Mouse (Mus musculus): ENCODE results near the gene Tex22.
A peak's percentile ranks its signal among the peaks of the same experiment; 100 is the strongest.

The Tex22 gene

DNA sequence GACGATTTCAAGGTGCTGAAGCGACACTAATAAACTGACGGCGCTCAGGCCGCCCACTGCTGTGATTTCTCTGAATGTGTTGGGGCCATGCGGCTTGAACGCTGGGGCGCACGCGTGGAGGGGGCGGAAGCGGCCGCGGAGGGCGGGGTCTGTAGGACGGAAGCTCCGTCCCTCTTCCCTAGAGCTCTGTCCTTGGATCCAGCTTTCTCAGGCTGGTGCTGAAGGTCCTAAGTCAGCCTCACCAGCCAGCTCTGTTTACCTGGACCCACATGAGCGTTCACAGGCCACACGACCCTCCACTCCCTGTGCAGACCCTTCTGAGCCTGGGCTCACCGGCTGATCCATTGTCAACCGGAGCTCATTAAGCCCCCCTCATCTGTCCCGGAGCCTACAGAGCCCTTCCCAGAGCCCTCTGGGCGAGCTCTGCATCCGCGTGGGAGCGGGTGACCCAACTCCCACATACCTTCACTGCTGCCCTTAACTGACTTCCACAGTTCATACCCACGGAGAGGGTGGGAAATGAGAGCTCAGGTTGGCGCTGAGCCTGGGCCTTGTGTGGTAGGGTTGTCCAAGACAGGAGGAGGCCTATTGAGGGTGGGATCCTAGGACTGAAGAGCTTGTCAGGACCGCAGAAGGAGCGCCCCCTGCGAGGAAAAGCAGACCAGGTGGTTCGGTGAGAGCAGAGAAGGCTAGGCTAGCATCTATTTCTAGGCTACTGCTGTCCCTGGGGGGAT lies at the start of gene Tex22:
Tex22 (plus strand) TSS at position 174 of the 734 bp plus-strand sequence.
- peak; percentile 91 to 95 for DNase-seq

- DNase-seq: no peak
Observed at GRCm38 (mm10) chr12:113026557-113026956, 47.7 kb upstream of the Tex22 start.

DNA sequence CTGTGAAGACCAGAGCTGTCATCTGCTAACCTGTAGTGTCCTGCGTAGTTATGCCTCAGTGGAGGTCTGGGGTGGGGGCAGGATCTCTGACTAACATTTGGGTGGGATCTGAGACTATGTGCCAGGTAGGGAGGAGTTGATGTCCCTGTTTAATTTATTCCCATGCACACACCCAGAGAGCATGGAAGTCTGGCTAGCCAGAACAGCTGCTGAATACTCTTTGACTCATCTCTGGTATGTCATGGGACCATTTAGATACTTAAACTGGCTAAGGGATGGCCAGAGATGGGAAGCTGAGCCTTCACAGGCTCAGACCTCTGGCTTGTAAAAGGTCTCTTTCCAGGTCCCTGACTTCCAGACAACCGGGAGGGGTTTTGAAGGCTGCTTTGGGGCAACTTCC lies 46.8 kb upstream of the Tex22 start:
- DNase-seq: peak in 1 of 2 experiments; percentile 6

GRCm38 (mm10) chr12:113028067-113028466 lies 46.2 kb upstream of the Tex22 start:
- no peak for DNase-seq

GRCm38 (mm10) chr12:113028898-113029297 lies 45.4 kb upstream of the Tex22 start:
- no peak for DNase-seq

DNA sequence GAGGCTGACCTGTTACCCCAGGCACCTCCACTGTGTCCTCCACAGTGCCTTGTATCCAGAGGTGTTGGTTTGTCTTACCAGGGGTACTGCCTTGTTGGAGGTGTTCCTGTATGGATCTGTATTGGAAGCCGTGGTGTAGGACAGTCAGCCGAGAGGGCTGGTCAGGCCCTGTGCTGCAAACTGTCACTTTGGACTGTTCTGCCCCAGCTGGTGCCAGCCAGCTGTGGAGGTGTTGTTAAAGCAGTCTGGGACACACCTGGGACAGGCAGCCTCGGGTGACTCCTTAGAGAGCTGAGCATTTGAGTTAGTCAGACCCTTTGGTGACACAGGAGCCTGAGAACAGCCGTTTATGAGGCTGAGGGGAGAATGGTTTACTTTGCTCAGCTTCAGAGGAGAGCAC lies 44.3 kb upstream of the Tex22 start:
- no peak for DNase-seq

DNA sequence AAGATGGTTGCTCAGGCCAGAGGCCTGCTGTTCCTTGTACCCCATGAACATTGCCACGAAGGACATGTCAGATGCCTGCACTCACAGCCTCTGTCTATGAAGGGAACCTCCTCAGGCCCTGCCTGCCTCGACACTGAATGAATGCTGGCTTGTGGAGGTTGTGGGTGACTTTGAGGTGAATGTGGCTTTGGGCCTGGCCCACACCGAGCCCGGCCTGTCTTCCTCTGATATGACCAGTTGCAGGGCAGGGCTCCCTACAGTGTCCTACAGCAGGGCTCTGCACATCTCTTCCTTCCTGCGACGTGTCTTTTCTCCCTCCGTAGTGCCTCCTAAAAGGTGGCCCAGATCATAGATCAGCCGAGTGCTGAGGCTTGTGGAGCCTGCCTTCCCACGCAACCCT lies 43.3 kb upstream of the Tex22 start:
- DNase-seq: no peak

- no peak for DNase-seq
Observed at GRCm38 (mm10) chr12:113031441-113031840, 42.9 kb upstream of the Tex22 start.

GRCm38 (mm10) chr12:113032296-113033250 lies 41.7 kb upstream of the Tex22 start:
- DNase-seq: peak; percentile 49 to 60

- DNase-seq: no peak
Observed at GRCm38 (mm10) chr12:113035093-113035492, 39.2 kb upstream of the Tex22 start.

DNA sequence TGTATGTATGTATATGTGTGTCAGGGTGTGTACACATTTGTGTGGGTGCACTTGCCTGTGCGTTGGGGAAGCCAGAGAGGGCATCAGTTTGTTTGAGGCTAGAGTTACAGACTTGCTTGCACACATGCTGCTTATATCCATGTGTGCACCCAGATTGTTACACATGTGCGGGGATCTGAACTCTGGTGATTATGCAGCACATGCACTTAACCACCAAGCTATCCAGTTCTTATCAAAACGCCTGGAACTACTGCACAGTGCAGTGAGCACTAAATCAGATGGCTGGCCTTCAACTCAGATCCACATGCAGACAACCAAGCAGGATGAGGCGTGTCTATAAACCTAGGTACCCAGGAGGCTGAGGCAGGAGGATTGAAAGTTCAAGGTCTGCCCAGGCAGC lies 37.3 kb upstream of the Tex22 start:
- DNase-seq: no peak

GRCm38 (mm10) chr12:113038414-113038813 lies 35.9 kb upstream of the Tex22 start:
- no peak for DNase-seq

- peak; percentile 50 to 72 for DNase-seq
Observed at GRCm38 (mm10) chr12:113041481-113042439, 32.5 kb upstream of the Tex22 start.

DNA sequence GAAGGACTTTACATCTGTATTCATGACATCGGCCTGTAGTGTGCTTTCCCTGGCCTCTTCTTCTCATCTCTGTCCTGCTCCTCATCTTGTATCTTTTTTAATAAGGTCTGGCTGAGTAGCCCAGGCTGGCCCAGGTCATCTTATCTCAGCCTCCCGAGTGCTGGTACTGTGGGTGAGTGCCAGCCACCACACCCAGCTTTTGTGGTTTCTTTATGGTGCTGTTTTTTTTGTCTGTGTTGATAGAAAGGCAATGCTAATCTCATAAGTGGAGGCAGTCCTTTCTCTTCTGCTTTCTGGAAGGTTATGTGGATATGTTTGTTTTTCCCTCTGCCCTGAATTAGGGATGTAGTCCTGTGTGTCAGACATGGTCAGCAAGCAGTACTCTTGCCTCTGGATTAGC lies 31.8 kb upstream of the Tex22 start:
- DNase-seq: no peak

DNA sequence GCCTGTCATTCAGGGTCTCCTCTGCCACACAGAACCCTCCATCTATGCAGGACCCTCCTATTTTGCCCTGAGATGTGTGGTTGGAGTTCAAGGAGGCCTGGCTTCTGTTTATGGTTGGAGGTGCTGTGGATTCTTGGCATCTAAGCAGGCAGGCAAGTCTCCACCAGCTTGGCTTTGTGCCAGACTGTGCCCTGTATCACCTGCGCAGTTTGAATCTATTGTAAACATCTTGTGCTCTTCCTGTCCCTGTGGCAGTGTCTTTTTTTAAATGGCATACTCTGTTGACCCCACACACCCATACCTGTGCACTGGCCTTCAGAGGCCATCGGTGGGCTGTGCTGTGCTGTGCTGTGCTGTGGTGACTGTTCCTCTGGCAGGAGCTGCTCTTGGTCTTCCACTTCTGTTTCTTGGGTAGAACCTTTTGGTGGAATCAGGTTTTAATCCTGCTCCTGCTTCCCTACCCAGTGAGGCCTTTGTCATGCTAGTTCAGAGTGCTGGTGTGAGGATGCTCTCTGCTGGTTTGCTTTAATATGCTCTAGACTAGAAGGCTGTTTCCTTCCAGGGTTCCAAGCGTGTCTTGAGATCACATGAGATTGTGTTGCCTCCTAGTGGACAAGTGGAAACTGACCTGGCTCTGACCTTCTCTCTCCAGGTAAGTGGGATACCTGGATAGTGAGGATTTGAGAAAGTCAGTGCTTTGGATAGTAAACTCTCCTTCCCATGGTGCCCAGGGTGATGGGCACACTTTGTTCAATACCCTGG lies 29.2 kb upstream of the Tex22 start:
- DNase-seq: peak; percentile 71 to 81

DNA sequence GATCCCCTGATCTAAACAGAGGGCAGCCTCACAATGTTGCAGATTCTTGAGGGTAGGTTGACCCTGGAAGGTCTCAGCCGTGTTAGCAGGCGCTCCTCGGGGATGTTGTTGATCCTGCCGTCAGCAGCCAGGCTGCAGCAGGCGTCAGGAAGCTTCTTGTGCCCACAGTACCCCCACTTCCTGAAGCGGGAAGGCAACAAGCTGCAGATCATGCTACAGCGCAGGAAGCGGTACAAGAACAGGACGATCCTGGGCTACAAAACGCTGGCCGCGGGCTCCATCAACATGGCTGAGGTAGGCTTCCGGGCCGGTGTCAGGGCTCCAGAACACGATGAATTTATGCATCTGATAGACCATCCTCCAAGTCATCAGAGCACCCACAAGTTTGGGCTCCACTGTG lies 27.4 kb upstream of the Tex22 start:
- no peak for DNase-seq

DNA sequence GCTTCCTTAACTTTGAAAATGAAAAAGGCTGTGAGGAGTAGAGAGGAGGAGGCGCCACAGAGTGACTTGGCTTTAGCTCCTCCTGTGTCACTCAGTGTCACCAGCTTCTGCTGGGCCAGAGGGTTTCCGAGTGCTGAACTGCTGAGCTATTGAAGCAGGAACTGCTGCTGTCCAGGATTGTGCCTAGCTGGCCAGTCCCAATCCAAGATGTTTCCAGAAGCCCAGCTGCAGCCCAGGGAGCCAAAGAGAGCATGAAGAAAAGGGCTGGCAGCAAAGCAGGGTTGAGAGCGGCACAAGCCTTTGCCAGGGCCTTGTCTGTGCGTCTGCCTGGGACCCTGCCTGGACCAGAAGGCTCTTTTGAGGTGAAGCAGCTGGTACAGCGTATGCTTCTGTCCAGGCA lies 26.2 kb upstream of the Tex22 start:
- DNase-seq: no peak

DNA sequence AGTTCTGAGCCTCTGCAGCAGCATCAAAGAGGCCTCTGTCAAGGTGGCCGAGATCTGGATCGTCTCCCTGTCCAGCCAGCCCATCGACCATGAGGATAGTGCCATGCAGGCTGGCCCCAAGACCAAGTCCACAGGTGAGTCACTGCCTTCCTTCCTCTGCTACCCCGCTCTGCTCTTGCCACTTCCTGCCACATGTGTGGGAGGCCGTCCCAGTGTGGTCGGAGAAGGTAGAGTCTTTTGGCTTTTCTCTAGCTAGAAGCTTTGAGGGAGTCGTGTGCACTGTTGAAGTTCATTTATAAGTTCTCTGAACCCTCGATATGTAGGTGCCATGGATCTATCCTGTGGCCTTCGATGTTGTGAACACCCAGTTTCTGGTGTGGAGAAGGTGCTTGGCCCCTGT lies 24.5 kb upstream of the Tex22 start:
- no peak for DNase-seq

DNA sequence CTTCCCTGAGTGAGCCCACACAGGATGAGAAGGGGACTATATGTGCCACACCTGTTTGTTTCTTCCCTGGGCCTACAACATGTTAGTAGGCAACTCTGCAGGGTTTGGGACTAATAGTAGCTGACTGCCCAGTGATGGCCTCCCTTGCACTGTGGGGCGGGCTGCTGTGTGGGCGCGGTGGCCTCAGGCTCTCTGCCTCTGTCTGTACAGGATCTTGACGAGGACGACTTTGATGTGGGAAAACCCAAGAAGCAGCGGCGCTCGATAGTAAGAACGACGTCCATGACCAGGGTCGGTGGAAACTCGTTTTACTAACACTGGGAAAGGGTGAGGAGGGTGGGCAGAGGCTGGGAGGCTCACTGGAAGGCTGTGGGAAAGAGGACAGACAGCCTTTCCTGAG lies 23.6 kb upstream of the Tex22 start:
- no peak for DNase-seq

- no peak for DNase-seq
Observed at GRCm38 (mm10) chr12:113051628-113052403, 22.5 kb upstream of the Tex22 start.

DNA sequence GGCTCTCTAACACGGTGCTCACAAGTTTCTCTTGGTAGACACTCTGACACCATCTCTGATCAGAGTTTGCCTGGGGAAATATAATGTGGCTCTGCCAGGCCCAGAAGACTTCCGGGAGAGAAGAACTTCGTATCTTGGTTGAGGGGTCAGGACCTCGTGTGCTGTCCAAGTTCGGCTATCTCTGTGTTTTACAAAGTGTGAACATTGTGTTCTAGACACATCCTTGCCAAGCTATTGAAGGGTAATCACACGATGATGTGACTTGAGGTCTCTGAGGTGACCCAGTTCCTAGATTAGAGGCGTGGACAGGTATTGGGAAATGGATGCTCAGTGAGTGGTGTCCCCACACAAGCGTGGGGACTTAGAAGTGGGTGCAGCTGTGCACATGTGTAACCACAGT lies 18.2 kb upstream of the Tex22 start:
- no peak for DNase-seq
